ENCODE assay signal across 8 mouse cellular contexts in genomic region chr7:141693591-141694273, GRCm38 (mm10). TPM values are rescaled to one million over a fixed set of nuclear protein-coding genes. Genes with fewer than 3 reads are reported as not detected.
DNase-seq lines count a peak whose midpoint lies in the region; ATAC-seq and TF ChIP-seq lines count a peak whose summit lies in the region.

No protein-coding gene starts in this region.

- no peak overlapping the region for H3K9ac ChIP-seq in forebrain, embryonic 12.5 days
- no peak overlapping the region for H3K9ac ChIP-seq in stomach, postnatal 0 days (ENCODE audit: low read length)

- peaks cover 5% of the 10 kb centered on the region; the same call in 1 of the 2 replicates for H3K4me1 ChIP-seq in megakaryocyte, embryonic 14.5 days
- H3K4me1 ChIP-seq in forebrain, embryonic 12.5 days, result peaks cover 3% of the 10 kb centered on the region; the same call in 1 of the 2 replicates
- H3K4me1 ChIP-seq in stomach, postnatal 0 days (replicated peaks; ENCODE audit: control insufficient read depth, insufficient read depth), result no peaks in the 10 kb centered on the region

- peak; percentile 12 to 49 for DNase-seq in kidney, adult 8-10 months
- peak; percentile 20 for DNase-seq in lung, postnatal 14 days
- DNase-seq in stomach, postnatal 0 days (ENCODE audit: low spot score), result peak; percentile 59
- DNase-seq in layer of hippocampus, adult 8-10 months (ENCODE audit: low spot score in 2 of 2), result no peak
- DNase-seq in right cerebral cortex, postnatal 36 days (ENCODE audit: low spot score in 2 of 2), result no peak

- H3K9me3 ChIP-seq in megakaryocyte, embryonic 14.5 days, result no peaks in the 10 kb centered on the region
- H3K9me3 ChIP-seq in forebrain, embryonic 12.5 days, result no peaks in the 10 kb centered on the region
- no peaks in the 10 kb centered on the region for H3K9me3 ChIP-seq in stomach, postnatal 0 days (ENCODE audit: control insufficient read depth, low read length)

- H3K36me3 ChIP-seq in megakaryocyte, embryonic 14.5 days (replicated peaks; ENCODE audit: low read length), result no peaks in the 10 kb centered on the region
- H3K36me3 ChIP-seq in forebrain, embryonic 12.5 days (replicated peaks), result no peaks in the 10 kb centered on the region
- no peaks in the 10 kb centered on the region for H3K36me3 ChIP-seq in stomach, postnatal 0 days (ENCODE audit: control insufficient read depth, insufficient read depth, low read length)

- H3K27me3 ChIP-seq in megakaryocyte, embryonic 14.5 days (replicated peaks), result peaks cover 96% of the 10 kb centered on the region
- H3K27me3 ChIP-seq in forebrain, embryonic 12.5 days, result peaks cover 1% of the 10 kb centered on the region; the same call in 1 of the 2 replicates
- H3K27me3 ChIP-seq in stomach, postnatal 0 days (ENCODE audit: control insufficient read depth, insufficient read depth, low read length), result no peaks in the 10 kb centered on the region

- peak overlapping the region; percentile 77 for H3K4me3 ChIP-seq in megakaryocyte, embryonic 14.5 days (replicated peaks)
- 0 out of 2 replicates have a peak overlapping the region, but pooled peaks have one; percentile 3 for H3K4me3 ChIP-seq in forebrain, embryonic 12.5 days (replicated peaks)
- H3K4me3 ChIP-seq in stomach, postnatal 0 days (ENCODE audit: low read depth, low read length), result no peak overlapping the region

- no peak overlapping the region for H3K27ac ChIP-seq in forebrain, embryonic 12.5 days
- no peak overlapping the region for H3K27ac ChIP-seq in stomach, postnatal 0 days (replicated peaks)

- no peak for TF ChIP-seq EP300 in stomach, postnatal 0 days (optimal IDR thresholded peaks at IDR 0.05)

- TF ChIP-seq CTCF in stomach, postnatal 0 days (IDR thresholded peaks at IDR 0.05; ENCODE audit: low read depth), result peak; percentile 48

- ATAC-seq in megakaryocyte, adult 5-6 weeks (ENCODE audit: poor library complexity, severe bottlenecking), result no peak
- no peak for ATAC-seq in forebrain, embryonic 12.5 days (ENCODE audit: low FRiP score)
- peak; percentile 28; the same call in 1 of the 2 replicates for ATAC-seq in stomach, postnatal 0 days (ENCODE audit: low FRiP score, low TSS enrichment)

- WGBS in forebrain, embryonic 12.5 days, result 57% methylated on average over 30 of the region's 30 CpGs
- WGBS in stomach, postnatal 0 days, result 61% methylated on average over 30 of the region's 30 CpGs

- H3K4me2 ChIP-seq in forebrain, embryonic 12.5 days, result peak overlapping the region; percentile 32
- H3K4me2 ChIP-seq in stomach, postnatal 0 days (replicated peaks; ENCODE audit: low read depth), result peak overlapping the region; percentile 2; the same call in 1 of the 2 replicates

RNA-seq across cellular contexts. Expression of gene Muc2, which starts 3.6 kb away (rescaled TPM):
- 0.10 and 1.1 TPM in 2 replicates for polyA plus RNA-seq in megakaryocyte, embryonic 14.5 days (2012; ENCODE audit: insufficient read depth, low replicate concordance)
- total RNA-seq in megakaryocyte, adult 5-6 weeks (2015), result not detected in 2 replicates
- not detected in 2 replicates for total RNA-seq in megakaryocyte, adult 5-6 weeks (2017)
- 0.19 and 0.24 TPM in 2 replicates for polyA plus RNA-seq in forebrain, embryonic 12.5 days (2016; fragmentation: Nextera tagmentation; extraction: Ambion mirVana)
- polyA plus RNA-seq in stomach, postnatal 0 days (2015; fragmentation: Nextera tagmentation; extraction: Ambion mirVana), result 0.23 and 0.40 TPM in 2 replicates
- 1 to 10 TPM in 3 of 4 experiments, not detected in 1; 1.1 to 1.7 (median 1.2) TPM for total RNA-seq in layer of hippocampus, adult 8-10 months (2022)

RNA-seq across cellular contexts. Expression of gene Muc6, which starts 38.6 kb away (rescaled TPM):
- polyA plus RNA-seq in megakaryocyte, embryonic 14.5 days (2012; ENCODE audit: insufficient read depth, low replicate concordance), result 1.3 and 4.0 TPM in 2 replicates
- total RNA-seq in megakaryocyte, adult 5-6 weeks (2015), result 0.16 and 0.39 TPM in 2 replicates
- 0.11 TPM in 1 of 2 replicates, not detected in the other for total RNA-seq in megakaryocyte, adult 5-6 weeks (2017)
- 0.14 and 0.19 TPM in 2 replicates for polyA plus RNA-seq in forebrain, embryonic 12.5 days (2016; fragmentation: Nextera tagmentation; extraction: Ambion mirVana)
- polyA plus RNA-seq in stomach, postnatal 0 days (2015; fragmentation: Nextera tagmentation; extraction: Ambion mirVana), result 11.3 and 13.6 TPM in 2 replicates
- total RNA-seq in layer of hippocampus, adult 8-10 months (2022), result not detected

Comparison
In these comparisons a context has a peak if more than half of its experiments do, and no peak if none do; other contexts are left out.
1. DNase-seq: peak in kidney, adult 8-10 months (2 of 2), lung, postnatal 14 days (single experiment) and stomach, postnatal 0 days (single experiment); none in layer of hippocampus, adult 8-10 months (0 of 2) and right cerebral cortex, postnatal 36 days (0 of 2).